Mouse (Mus musculus) adrenal gland, adult 8-10 months (tissue): Measurements from ENCODE around the gene Lhx2. TPM values are rescaled to one million over a fixed set of nuclear protein-coding genes. Genes with fewer than 3 reads are reported as not detected.

Source experiments
- DNase-seq: peaks from one replicate; pipeline ENCODE4 v3.0.0; 2022
- total RNA-seq, 4 experiments: library from RNA; stranded (reverse); gene quantifications; 2 replicates each; pipeline ENCODE4 v1.2.4; 2022

Gene Lhx2
- total RNA-seq, 4 experiments from 2014 or later: not detected

- DNase-seq: no peak
Measured at GRCm38 (mm10) chr2:38346881-38347764, 8.0 kb downstream of the Lhx2 start.

GRCm38 (mm10) chr2:38347811-38348551 is 8.9 kb downstream of the Lhx2 start:
- DNase-seq: no peak

- DNase-seq: no peak
Measured at GRCm38 (mm10) chr2:38348660-38349420, 9.8 kb downstream of the Lhx2 start.

GRCm38 (mm10) chr2:38349447-38350350 is 10.6 kb downstream of the Lhx2 start:
- no peak for DNase-seq

GRCm38 (mm10) chr2:38350386-38350785 is 11.3 kb downstream of the Lhx2 start:
- DNase-seq: no peak

- DNase-seq: peak; percentile 47
Measured at GRCm38 (mm10) chr2:38350796-38351195, 11.7 kb downstream of the Lhx2 start.

GRCm38 (mm10) chr2:38351641-38352320 is 12.7 kb downstream of the Lhx2 start:
- no peak for DNase-seq

GRCm38 (mm10) chr2:38352321-38353007 is 13.4 kb downstream of the Lhx2 start:
- DNase-seq: no peak

- DNase-seq: no peak
Measured at GRCm38 (mm10) chr2:38353008-38353379, 13.9 kb downstream of the Lhx2 start.

- DNase-seq: no peak
Measured at GRCm38 (mm10) chr2:38353664-38354063, 14.6 kb downstream of the Lhx2 start.

GRCm38 (mm10) chr2:38354179-38354716 is 15.2 kb downstream of the Lhx2 start:
- DNase-seq: no peak

GRCm38 (mm10) chr2:38354717-38355510 is 15.8 kb downstream of the Lhx2 start:
- DNase-seq: no peak

- DNase-seq: no peak
Measured at GRCm38 (mm10) chr2:38355731-38356427, 16.8 kb downstream of the Lhx2 start.

GRCm38 (mm10) chr2:38356428-38357260 is 17.6 kb downstream of the Lhx2 start:
- no peak for DNase-seq

GRCm38 (mm10) chr2:38357294-38358246 is 18.5 kb downstream of the Lhx2 start:
- no peak for DNase-seq

- DNase-seq: no peak
Measured at GRCm38 (mm10) chr2:38358611-38359010, 19.5 kb downstream of the Lhx2 start.

- no peak for DNase-seq
Measured at GRCm38 (mm10) chr2:38359186-38359585, 20.1 kb downstream of the Lhx2 start.
